Mouse (Mus musculus) brain, adult 2 months (tissue): ENCODE measurements at regions not wholly inside any gene's neighbourhood (a gene's known extent, or its start where the extent isn't known, plus 50 kb on each side); places are given as distances from the start of the nearest gene placed in this dataset.

Source experiments
- DNase-seq: peaks from one replicate; pipeline ENCODE4 v3.0.0; 2011; ENCODE audit warnings: low read depth, low spot score

GRCm38 (mm10) chr7:53750985-53751605 lies 1084.2 kb upstream of the Luzp2 start:
- DNase-seq: peak; percentile 9
